Mouse (Mus musculus) MEL (cell line): ENCODE data around the gene Fars2.

ENCODE experiments used
- CTCF ChIP-seq, 3 experiments: IDR thresholded peaks in 2 of 3; conservative IDR thresholded peaks in 1 of 3; 2 replicates each; pipeline ENCODE4 v1.5.1; 2011 to 2012; ENCODE audit warnings: low read length in 3 of 3, low read depth in 2 of 3, mild to moderate bottlenecking in 2 of 3, improper control_type of control experiment in 1 of 3, inconsistent platforms in 1 of 3, mixed read lengths in 1 of 3, moderate library complexity in 1 of 3; ENCODE audit not compliant: control insufficient read depth in 1 of 3, insufficient read depth in 1 of 3, poor library complexity in 1 of 3, severe bottlenecking in 1 of 3
- EP300 ChIP-seq, 2 experiments: IDR thresholded peaks; 2 replicates each; pipeline ENCODE4 v1.6.1; 2011; ENCODE audit warnings: improper control_type of control experiment in 2 of 2, low read length in 2 of 2, low read depth in 1 of 2, mild to moderate bottlenecking in 1 of 2
- HCFC1 ChIP-seq: IDR thresholded peaks from 2 replicates; pipeline ENCODE4 v1.6.1; 2012; ENCODE audit warnings: low read depth, mild to moderate bottlenecking, inconsistent platforms, low read length, improper control_type of control experiment, moderate library complexity
- MAFK ChIP-seq: IDR thresholded peaks from 2 replicates; pipeline ENCODE4 v1.6.1; 2011; ENCODE audit warnings: low read depth, mild to moderate bottlenecking, low read length, improper control_type of control experiment, borderline replicate concordance
- MYB ChIP-seq: IDR thresholded peaks from 2 replicates; pipeline ENCODE4 v1.6.1; 2011; ENCODE audit warnings: mild to moderate bottlenecking, low read depth, low read length, improper control_type of control experiment
- POLR2A ChIP-seq, 2 experiments: IDR thresholded peaks; 2 replicates each; pipeline ENCODE4 v1.6.1; 2011 to 2012; ENCODE audit warnings: low read length in 2 of 2, mild to moderate bottlenecking in 2 of 2, control low read depth in 1 of 2, improper control_type of control experiment in 1 of 2, low read depth in 1 of 2, moderate library complexity in 1 of 2; ENCODE audit not compliant: control insufficient read depth in 1 of 2, insufficient read depth in 1 of 2, poor library complexity in 1 of 2
- SMC3 ChIP-seq: IDR thresholded peaks from 2 replicates; pipeline ENCODE4 v1.6.1; 2011; ENCODE audit warnings: low read depth, low read length, improper control_type of control experiment

DNA sequence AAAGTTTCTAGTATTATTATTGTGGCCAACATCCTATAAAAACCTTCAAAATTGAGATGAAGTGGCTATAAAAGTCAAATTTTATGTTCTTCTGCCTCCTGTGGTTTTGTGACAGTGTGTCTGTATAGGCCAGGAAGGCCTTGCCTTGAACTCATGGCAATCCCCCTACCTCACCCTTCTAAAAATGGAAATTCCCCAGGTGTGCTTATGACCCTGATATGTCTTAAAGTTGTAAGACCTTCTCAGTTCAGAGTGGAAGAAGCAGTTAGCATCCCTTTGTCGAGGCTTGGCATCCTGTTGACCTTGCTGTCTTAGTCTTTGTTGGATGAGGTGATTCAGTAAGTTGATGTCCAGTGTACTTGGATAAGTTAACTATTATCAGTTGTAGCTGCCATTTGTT is 82.1 kb downstream of the Fars2 start:
- TF ChIP-seq MYB (no peak), CTCF (IDR thresholded peaks at IDR 0.05 in 2 of 3, conservative IDR thresholded peaks at IDR 0.05 in 1 of 3; ENCODE audit: control insufficient read depth in 1 of 3, insufficient read depth in 1 of 3, low read depth in 2 of 3, low read length in 3 of 3, poor library complexity in 1 of 3, severe bottlenecking in 1 of 3) (no peak), SMC3 (no peak), EP300 (IDR thresholded peaks at IDR 0.05; ENCODE audit: low read depth in 1 of 2, low read length in 2 of 2) (no peak), HCFC1 (no peak), MAFK (no peak), POLR2A (IDR thresholded peaks at IDR 0.05; ENCODE audit: control insufficient read depth in 1 of 2, insufficient read depth in 1 of 2, low read depth in 1 of 2, low read length in 2 of 2, poor library complexity in 1 of 2) (no peak)
